Mouse (Mus musculus) stomach, postnatal 0 days (tissue): ENCODE measurements around the gene Actn3. TPM values are rescaled to one million over a fixed set of nuclear protein-coding genes. Genes with fewer than 3 reads are reported as not detected.

Source experiments
- ATAC-seq: fragments of 200-750 bp; cut with Nextera tagmentation; 2 replicates; pipeline ENCODE4 v1.8.0; 2017; ENCODE audit not compliant: low FRiP score, low TSS enrichment
- DNase-seq: peaks from one replicate; pipeline ENCODE4 v3.0.0-alpha.2; 2016; ENCODE audit warnings: low spot score
- H3K27ac ChIP-seq: fragments of 300-500 bp; sonication (generic); replicated peaks from 2 replicates; pipeline ENCODE4 v1.5.1; 2014; ENCODE audit warnings: mild to moderate bottlenecking, control low read depth
- H3K27me3 ChIP-seq: fragments of 300-500 bp; sonication (generic); 2 replicates; pipeline ENCODE4 v1.6.1; 2014; ENCODE audit warnings: low read length; ENCODE audit not compliant: control insufficient read depth, insufficient read depth
- H3K36me3 ChIP-seq: fragments of 300-500 bp; sonication (generic); 2 replicates; pipeline ENCODE4 v1.6.1; 2014; ENCODE audit warnings: low read length, mixed read lengths; ENCODE audit not compliant: control insufficient read depth, insufficient read depth
- H3K4me1 ChIP-seq: fragments of 300-500 bp; sonication (generic); replicated peaks from 2 replicates; pipeline ENCODE4 v1.6.1; 2014; ENCODE audit warnings: antibody characterized with exemption; ENCODE audit not compliant: control insufficient read depth, insufficient read depth
- H3K4me2 ChIP-seq: fragments of 300-500 bp; sonication (generic); replicated peaks from 2 replicates; pipeline ENCODE4 v1.6.1; 2014; ENCODE audit warnings: low read depth, mild to moderate bottlenecking, control low read depth, moderate library complexity
- H3K4me3 ChIP-seq: fragments of 300-500 bp; sonication (generic); 2 replicates; pipeline ENCODE4 v1.5.1; 2014; ENCODE audit warnings: low read depth, low read length, control low read depth
- H3K9ac ChIP-seq: fragments of 300-500 bp; sonication (generic); 2 replicates; pipeline ENCODE4 v1.6.1; 2014; ENCODE audit warnings: mild to moderate bottlenecking, low read length, control low read depth, mixed read lengths
- H3K9me3 ChIP-seq: fragments of 300-500 bp; sonication (generic); 2 replicates; pipeline ENCODE4 v1.6.1; 2016; ENCODE audit warnings: low read length; ENCODE audit not compliant: control insufficient read depth
- CTCF ChIP-seq: IDR thresholded peaks from 2 replicates; pipeline ENCODE4 v1.5.1; 2016; ENCODE audit warnings: antibody characterized with exemption, low read depth, mild to moderate bottlenecking, moderate library complexity
- EP300 ChIP-seq: optimal IDR thresholded peaks from 2 replicates; pipeline ENCODE3; 2016; ENCODE audit warnings: antibody characterized with exemption
- WGBS: fragments of 180-500 bp; shearing (Covaris S2); extraction: QIAGEN DNeasy Blood & Tissue Kit; methylation state at CpG from one replicate; pipeline ENCODE4 v1.1.7; 2014; 5-methylcytosine and 5-hydroxymethylcytosine counted together
- polyA plus RNA-seq: library from polyadenylated mRNA; unstranded; fragments of >200 nt; fragmentation: Nextera tagmentation; extraction: Ambion mirVana; gene quantifications from 2 replicates; pipeline ENCODE4 v1.2.1, GENCODE M21; 2015

Actn3 gene
- polyA plus RNA-seq, 1 experiment from 2014 or later: 1.3 TPM

- Histone ChIP-seq H3K9me3 (no peaks in the 10 kb centered on the region), H3K4me2 (no peak overlapping the region), H3K4me1 (no peaks in the 10 kb centered on the region), H3K4me3 (no peak overlapping the region), H3K27me3 (no peaks in the 10 kb centered on the region), H3K9ac (no peak overlapping the region), H3K27ac (no peak overlapping the region), H3K36me3 (no peaks in the 10 kb centered on the region; the same call in 1 of the 2 replicates)
- 64% methylated on average over 3 of the region's 3 CpGs for WGBS
- ATAC-seq (no peak), DNase-seq (no peak)
- TF ChIP-seq EP300: no peak
- no peak for TF ChIP-seq CTCF
Observed at GRCm38 (mm10) chr19:4891798-4892197, 14.1 kb upstream of the Actn3 start.

GRCm38 (mm10) chr19:4889791-4890190 is 12.1 kb upstream of the Actn3 start:
- WGBS: 84% methylated on average over 10 of the region's 10 CpGs
- H3K36me3 ChIP-seq: no peaks in the 10 kb centered on the region; the same call in 1 of the 2 replicates

GRCm38 (mm10) chr19:4883961-4884360 is 6.3 kb upstream of the Actn3 start:
- Histone ChIP-seq H3K4me2 (no peak overlapping the region), H3K9ac (no peak overlapping the region), H3K36me3 (no peaks in the 10 kb centered on the region), H3K4me3 (no peak overlapping the region), H3K4me1 (no peaks in the 10 kb centered on the region), H3K27ac (no peak overlapping the region), H3K9me3 (no peaks in the 10 kb centered on the region), H3K27me3 (no peaks in the 10 kb centered on the region)
- ATAC-seq: no peak
- WGBS: 78% methylated on average over 4 of the region's 4 CpGs
- TF ChIP-seq CTCF: no peak
- no peak for TF ChIP-seq EP300
- no peak for DNase-seq

More at GRCm38 (mm10) chr19:4889791-4890190, 12.1 kb upstream of the Actn3 start:
- no peak overlapping the region for H3K27ac ChIP-seq
- no peak overlapping the region for H3K9ac ChIP-seq
- no peak for ATAC-seq
- TF ChIP-seq EP300 (no peak), CTCF (no peak)
- H3K4me1 ChIP-seq: no peaks in the 10 kb centered on the region
- no peaks in the 10 kb centered on the region for H3K27me3 ChIP-seq
- H3K4me3 ChIP-seq: no peak overlapping the region
- DNase-seq: no peak
- H3K9me3 ChIP-seq: no peaks in the 10 kb centered on the region
- no peak overlapping the region for H3K4me2 ChIP-seq

GRCm38 (mm10) chr19:4879324-4879703 is 1.6 kb upstream of the Actn3 start:
- Histone ChIP-seq H3K9me3 (no peaks in the 10 kb centered on the region), H3K4me2 (peak overlapping the region; percentile 91), H3K4me3 (peak overlapping the region; percentile 89; the same call in 1 of the 2 replicates), H3K27ac (no peak overlapping the region), H3K36me3 (no peaks in the 10 kb centered on the region), H3K9ac (no peak overlapping the region; the same call in 1 of the 2 replicates), H3K4me1 (no peaks in the 10 kb centered on the region), H3K27me3 (no peaks in the 10 kb centered on the region)
- no peak for DNase-seq
- ATAC-seq: no peak
- WGBS: 56% methylated on average over 10 of the region's 10 CpGs
- TF ChIP-seq CTCF (no peak), EP300 (no peak)

GRCm38 (mm10) chr19:4878405-4879323 is 955 bp upstream of the Actn3 start, which contains the start of gene Zdhhc24:
TSS of gene Zdhhc24 (plus strand) at chr19:4878668.
- TF ChIP-seq EP300 (peak; percentile 83), CTCF (no peak)
- WGBS: 1% methylated on average over 52 of the region's 52 CpGs
- Histone ChIP-seq H3K27me3 (no peaks in the 10 kb centered on the region), H3K4me3 (peak within 1 kb of the TSS; percentile 89), H3K9me3 (no peaks in the 10 kb centered on the region), H3K4me2 (peak within 1 kb of the TSS; percentile 91), H3K4me1 (no peaks in the 10 kb centered on the region), H3K36me3 (no peaks in the 10 kb centered on the region), H3K27ac (peak within 1 kb of the TSS; percentile 81), H3K9ac (peak within 1 kb of the TSS; percentile 91)
- ATAC-seq (peak; percentile 99), DNase-seq (peak; percentile 95)

GRCm38 (mm10) chr19:4876755-4877154 is 954 bp downstream of the Actn3 start:
- no peak overlapping the region for H3K4me3 ChIP-seq
- TF ChIP-seq CTCF: no peak
- no peak for TF ChIP-seq EP300
- no peaks in the 10 kb centered on the region for H3K4me1 ChIP-seq
- H3K27me3 ChIP-seq: no peaks in the 10 kb centered on the region
- H3K9ac ChIP-seq: no peak overlapping the region
- ATAC-seq: no peak
- H3K27ac ChIP-seq: no peak overlapping the region
- no peaks in the 10 kb centered on the region for H3K36me3 ChIP-seq
- WGBS: 67% methylated on average over 3 of the region's 3 CpGs
- no peak for DNase-seq
- no peaks in the 10 kb centered on the region for H3K9me3 ChIP-seq
- H3K4me2 ChIP-seq: 0 out of 2 replicates have a peak overlapping the region, but pooled peaks have one; percentile 3
